Mouse (Mus musculus) hindbrain, embryonic 16.5 days (tissue): ENCODE measurements around the gene Olfr1155. TPM values are rescaled to one million over a fixed set of nuclear protein-coding genes. Genes with fewer than 3 reads are reported as not detected.

ENCODE experiments used
- ATAC-seq: fragments of 200-750 bp; cut with Nextera tagmentation; 2 replicates; pipeline ENCODE4 v1.8.0; 2017; ENCODE audit warnings: moderate TSS enrichment, moderate library complexity
- H3K27ac ChIP-seq: fragments of 300-500 bp; sonication (generic); 2 replicates; pipeline ENCODE4 v1.5.1; 2014; ENCODE audit warnings: low read depth, mild to moderate bottlenecking, control low read depth, low read length, moderate library complexity
- H3K27me3 ChIP-seq: fragments of 300-500 bp; sonication (generic); replicated peaks from 2 replicates; pipeline ENCODE4 v1.6.1; 2014; ENCODE audit warnings: low read length; ENCODE audit not compliant: control insufficient read depth, insufficient read depth
- H3K36me3 ChIP-seq: fragments of 300-500 bp; sonication (generic); 2 replicates; pipeline ENCODE4 v1.6.1; 2014; ENCODE audit warnings: mild to moderate bottlenecking, low read length, moderate library complexity, mixed read lengths; ENCODE audit not compliant: control insufficient read depth, insufficient read depth
- H3K4me1 ChIP-seq: fragments of 300-500 bp; sonication (generic); 2 replicates; pipeline ENCODE4 v1.6.1; 2014; ENCODE audit warnings: low read depth, low read length; ENCODE audit not compliant: control insufficient read depth, insufficient read depth
- H3K4me2 ChIP-seq: fragments of 300-500 bp; sonication (generic); 2 replicates; pipeline ENCODE4 v1.6.1; 2014; ENCODE audit warnings: mild to moderate bottlenecking, low read length, control low read depth, moderate library complexity
- H3K4me3 ChIP-seq: fragments of 300-500 bp; sonication (generic); 2 replicates; pipeline ENCODE4 v1.5.1; 2014; ENCODE audit warnings: mild to moderate bottlenecking, low read length, control low read depth, moderate library complexity
- H3K9ac ChIP-seq: fragments of 300-500 bp; sonication (generic); 2 replicates; pipeline ENCODE4 v1.6.1; 2014; ENCODE audit warnings: low read depth, mild to moderate bottlenecking, control low read depth, low read length, moderate library complexity
- H3K9me3 ChIP-seq: fragments of 300-500 bp; sonication (generic); 2 replicates; pipeline ENCODE4 v1.6.1; 2014; ENCODE audit warnings: mild to moderate bottlenecking, low read length, moderate library complexity; ENCODE audit not compliant: control insufficient read depth
- WGBS: fragments of 180-500 bp; shearing (Covaris S2); extraction: QIAGEN DNeasy Blood & Tissue Kit; methylation state at CpG from one replicate; pipeline ENCODE4 v1.1.7; 2014; 5-methylcytosine and 5-hydroxymethylcytosine counted together
- polyA plus RNA-seq: library from polyadenylated mRNA; unstranded; fragments of >200 nt; fragmentation: Nextera tagmentation; extraction: Ambion mirVana; gene quantifications from 2 replicates; pipeline ENCODE4 v1.2.1, GENCODE M21; 2015

Gene Olfr1155
- not detected in 2 replicates for polyA plus RNA-seq

GRCm38 (mm10) chr2:87945037-87945436 lies at the start of gene Olfr1155:
Gene Olfr1155, minus strand, starts transcription at chr2:87945137.
- H3K27me3 ChIP-seq: no peaks in the 10 kb centered on the region
- no peaks in the 10 kb centered on the region for H3K9me3 ChIP-seq
- H3K9ac ChIP-seq: no peak within 1 kb of the TSS
- no peak within 1 kb of the TSS for H3K4me3 ChIP-seq
- H3K4me1 ChIP-seq: no peaks in the 10 kb centered on the region
- H3K27ac ChIP-seq: no peak within 1 kb of the TSS
- WGBS: 93% methylated on average over 1 of the region's 1 CpGs
- no peak within 1 kb of the TSS for H3K4me2 ChIP-seq
- no peak for ATAC-seq
- H3K36me3 ChIP-seq: no peaks in the 10 kb centered on the region

GRCm38 (mm10) chr2:87989813-87990212 lies 44.9 kb upstream of the Olfr1155 start, which contains the start of gene Olfr1158:
Gene Olfr1158, plus strand, starts transcription at chr2:87990113.
- Histone ChIP-seq H3K4me1 (no peaks in the 10 kb centered on the region), H3K4me3 (no peak within 1 kb of the TSS), H3K4me2 (no peak within 1 kb of the TSS), H3K36me3 (no peaks in the 10 kb centered on the region), H3K9me3 (no peaks in the 10 kb centered on the region), H3K27me3 (no peaks in the 10 kb centered on the region), H3K27ac (no peak within 1 kb of the TSS), H3K9ac (no peak within 1 kb of the TSS)
- ATAC-seq: no peak

GRCm38 (mm10) chr2:87974563-87974962 lies 29.6 kb upstream of the Olfr1155 start, which contains the start of gene Olfr74:
Gene Olfr74, minus strand, starts transcription at chr2:87974663.
- Histone ChIP-seq H3K27ac (no peak within 1 kb of the TSS), H3K4me3 (no peak within 1 kb of the TSS), H3K9me3 (no peaks in the 10 kb centered on the region), H3K27me3 (no peaks in the 10 kb centered on the region), H3K36me3 (no peaks in the 10 kb centered on the region), H3K4me1 (no peaks in the 10 kb centered on the region), H3K4me2 (no peak within 1 kb of the TSS), H3K9ac (no peak within 1 kb of the TSS)
- 78% methylated on average over 3 of the region's 3 CpGs for WGBS
- no peak for ATAC-seq

GRCm38 (mm10) chr2:87968199-87968598 lies 23.3 kb upstream of the Olfr1155 start, which contains the start of gene Olfr1157:
Gene Olfr1157, minus strand, starts transcription at chr2:87968299.
- Histone ChIP-seq H3K4me3 (no peak within 1 kb of the TSS), H3K9me3 (no peaks in the 10 kb centered on the region), H3K27me3 (no peaks in the 10 kb centered on the region), H3K4me2 (no peak within 1 kb of the TSS), H3K27ac (no peak within 1 kb of the TSS), H3K36me3 (no peaks in the 10 kb centered on the region), H3K4me1 (no peaks in the 10 kb centered on the region), H3K9ac (no peak within 1 kb of the TSS)
- 94% methylated on average over 4 of the region's 4 CpGs for WGBS
- no peak for ATAC-seq

GRCm38 (mm10) chr2:87953000-87953399 lies 8.1 kb upstream of the Olfr1155 start, which contains the start of gene Olfr1156:
Gene Olfr1156, minus strand, starts transcription at chr2:87953100.
- no peaks in the 10 kb centered on the region for H3K36me3 ChIP-seq
- no peak within 1 kb of the TSS for H3K27ac ChIP-seq
- no peaks in the 10 kb centered on the region for H3K27me3 ChIP-seq
- H3K9me3 ChIP-seq: no peaks in the 10 kb centered on the region
- no peak for ATAC-seq
- no peak within 1 kb of the TSS for H3K4me2 ChIP-seq
- H3K4me1 ChIP-seq: no peaks in the 10 kb centered on the region
- no peak within 1 kb of the TSS for H3K4me3 ChIP-seq
- H3K9ac ChIP-seq: no peak within 1 kb of the TSS

GRCm38 (mm10) chr2:87905066-87905465 lies 39.9 kb downstream of the Olfr1155 start, which contains the start of gene Olfr1154:
Gene Olfr1154, minus strand, starts transcription at chr2:87905166.
- H3K4me3 ChIP-seq: no peak within 1 kb of the TSS
- 93% methylated on average over 1 of the region's 1 CpGs for whole genome bisulfite sequencing
- no peaks in the 10 kb centered on the region for H3K4me1 ChIP-seq
- no peaks in the 10 kb centered on the region for H3K9me3 ChIP-seq
- no peak within 1 kb of the TSS for H3K9ac ChIP-seq
- ATAC-seq: no peak
- H3K27me3 ChIP-seq: no peaks in the 10 kb centered on the region
- H3K36me3 ChIP-seq: no peaks in the 10 kb centered on the region
- no peak within 1 kb of the TSS for H3K4me2 ChIP-seq
- no peak within 1 kb of the TSS for H3K27ac ChIP-seq

DNA sequence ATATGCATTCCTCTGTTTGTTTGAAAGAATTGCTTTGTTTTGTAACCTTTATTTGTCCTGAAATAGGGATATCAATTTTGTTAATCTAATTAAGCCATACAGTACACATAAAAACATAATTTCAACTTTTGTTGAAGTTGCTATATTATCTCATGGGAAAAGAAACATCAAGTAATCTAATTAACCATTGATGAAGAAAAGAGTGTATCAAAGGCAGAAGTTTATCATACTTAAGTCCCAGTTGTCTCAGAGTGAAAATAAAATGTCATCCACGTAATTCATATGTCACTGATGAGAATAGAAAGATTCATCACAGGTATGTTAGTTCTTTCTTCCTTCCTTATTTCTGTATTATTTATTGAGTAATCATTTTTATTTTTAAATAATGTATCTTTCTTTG lies 50.3 kb downstream of the Olfr1155 start, which contains the start of gene Olfr1153:
TSS of gene Olfr1153 (plus strand) at position 301 of the 400 bp plus-strand sequence.
- H3K36me3 ChIP-seq: no peaks in the 10 kb centered on the region
- no peaks in the 10 kb centered on the region for H3K27me3 ChIP-seq
- H3K9me3 ChIP-seq: no peaks in the 10 kb centered on the region
- 85% methylated on average over 1 of the region's 1 CpGs for WGBS
- no peak within 1 kb of the TSS for H3K4me3 ChIP-seq
- H3K4me1 ChIP-seq: no peaks in the 10 kb centered on the region
- ATAC-seq: no peak
- no peak within 1 kb of the TSS for H3K27ac ChIP-seq
- no peak within 1 kb of the TSS for H3K4me2 ChIP-seq
- no peak within 1 kb of the TSS for H3K9ac ChIP-seq

Other genes with a start within 250 kb of the Olfr1155 start
- not detected in 2 replicates for gene Olfr1137, start 232.0 kb downstream of the Olfr1155 start, polyA plus RNA-seq
- gene Olfr1138, start 205.2 kb downstream of the Olfr1155 start, polyA plus RNA-seq: not detected in 2 replicates
- not detected in 2 replicates for gene Olfr1140, start 201.4 kb downstream of the Olfr1155 start, polyA plus RNA-seq
- not detected in 2 replicates for gene Olfr1141, start 191.1 kb downstream of the Olfr1155 start, polyA plus RNA-seq
- gene Olfr152, start 165.7 kb downstream of the Olfr1155 start, polyA plus RNA-seq: not detected in 2 replicates
- not detected in 2 replicates for gene Olfr1143, start 144.5 kb downstream of the Olfr1155 start, polyA plus RNA-seq
- not detected in 2 replicates for gene Olfr1145, start 135.3 kb downstream of the Olfr1155 start, polyA plus RNA-seq
- not detected in 2 replicates for gene Olfr1148, start 114.6 kb downstream of the Olfr1155 start, polyA plus RNA-seq
- gene Olfr1150-ps1, start 101.1 kb downstream of the Olfr1155 start, polyA plus RNA-seq: not detected in 2 replicates
- not detected in 2 replicates for gene Olfr1151, start 89.3 kb downstream of the Olfr1155 start, polyA plus RNA-seq
- gene Olfr1152, start 78.6 kb downstream of the Olfr1155 start, polyA plus RNA-seq: 0.02 TPM in 1 of 2 replicates, not detected in the other
- gene Olfr1153, start 50.2 kb downstream of the Olfr1155 start, polyA plus RNA-seq: not detected in 2 replicates
- gene Olfr1154, start 40.0 kb downstream of the Olfr1155 start, polyA plus RNA-seq: not detected in 2 replicates
- gene Olfr1156, start 8.0 kb upstream of the Olfr1155 start, polyA plus RNA-seq: not detected in 2 replicates
- gene Olfr1157, start 23.2 kb upstream of the Olfr1155 start, polyA plus RNA-seq: not detected in 2 replicates
- gene Olfr74, start 29.5 kb upstream of the Olfr1155 start, polyA plus RNA-seq: not detected in 2 replicates
- gene Olfr1158, start 45.0 kb upstream of the Olfr1155 start, polyA plus RNA-seq: not detected in 2 replicates
- not detected in 2 replicates for gene Olfr1160, start 63.1 kb upstream of the Olfr1155 start, polyA plus RNA-seq
- gene Olfr1161, start 77.6 kb upstream of the Olfr1155 start, polyA plus RNA-seq: not detected in 2 replicates
- gene Olfr73, start 92.6 kb upstream of the Olfr1155 start, polyA plus RNA-seq: not detected in 2 replicates
- gene Olfr1162, start 106.0 kb upstream of the Olfr1155 start, polyA plus RNA-seq: not detected in 2 replicates
- not detected in 2 replicates for gene Olfr1163, start 126.7 kb upstream of the Olfr1155 start, polyA plus RNA-seq
- not detected in 2 replicates for gene Olfr1164, start 148.8 kb upstream of the Olfr1155 start, polyA plus RNA-seq
- not detected in 2 replicates for gene Olfr1166, start 183.1 kb upstream of the Olfr1155 start, polyA plus RNA-seq
- gene Olfr1167, start 210.1 kb upstream of the Olfr1155 start, polyA plus RNA-seq: not detected in 2 replicates
- not detected in 2 replicates for gene Olfr1168, start 236.7 kb upstream of the Olfr1155 start, polyA plus RNA-seq